In the genomic region with DNA sequence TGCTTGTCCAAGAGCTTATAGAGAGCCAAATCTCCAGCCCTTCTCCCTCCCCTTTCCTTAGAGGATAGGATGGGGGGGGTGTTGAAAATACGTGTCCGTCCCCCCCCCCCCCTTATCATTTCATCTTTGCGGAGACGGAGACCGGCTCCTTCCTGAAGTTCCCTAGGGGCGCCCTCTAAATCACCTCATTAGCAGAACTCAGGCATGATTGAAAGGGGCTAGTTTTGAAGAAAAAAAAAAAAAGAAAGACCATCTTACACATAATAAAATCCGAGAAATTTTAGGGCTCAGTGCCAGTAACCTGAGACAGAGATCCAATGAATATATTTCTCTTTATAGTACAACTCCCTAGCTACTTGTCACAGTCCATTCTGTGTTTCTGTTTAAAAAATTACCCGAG, we compare ENCODE assay signal across 30 mouse cellular contexts.
DNase-seq lines count a peak whose midpoint lies in the region; ATAC-seq lines count a peak whose summit lies in the region.
"Had no signal": no experiment of that assay in that cellular context is flagged by ENCODE, and none has a peak within 500 bp of the region (broad histone marks: within the 10 kb centered on the region; RNA-seq: fewer than 3 reads in every experiment).

No protein-coding gene starts in this region.

- H3K9me3 ChIP-seq in limb, embryonic 11.5 days (ENCODE audit: control insufficient read depth, low read length) = no peaks in the 10 kb centered on the region
- no peaks in the 10 kb centered on the region for H3K9me3 ChIP-seq in limb, embryonic 10.5 days (replicated peaks)
- H3K9me3 ChIP-seq in midbrain, embryonic 14.5 days (ENCODE audit: control insufficient read depth, low read length) = no peaks in the 10 kb centered on the region
- H3K9me3 ChIP-seq in midbrain, embryonic 16.5 days (replicated peaks; ENCODE audit: control insufficient read depth, low read length, poor library complexity, severe bottlenecking) = no peaks in the 10 kb centered on the region
- H3K9me3 ChIP-seq in liver, embryonic 11.5 days (ENCODE audit: control insufficient read depth, low read length) = no peaks in the 10 kb centered on the region
- H3K9me3 ChIP-seq: embryonic facial prominence, embryonic 13.5 days; hindbrain, embryonic 10.5 days; midbrain, embryonic 12.5 days; neural tube, embryonic 15.5 days; stomach, embryonic 15.5 days had no signal

- H3K27ac ChIP-seq in limb, embryonic 11.5 days (replicated peaks; ENCODE audit: low read depth, low read length) = no peak overlapping the region
- H3K27ac ChIP-seq in limb, embryonic 10.5 days = no peak overlapping the region
- no peak overlapping the region for H3K27ac ChIP-seq in midbrain, embryonic 14.5 days (replicated peaks; ENCODE audit: low read depth, low read length)
- H3K27ac ChIP-seq in midbrain, embryonic 16.5 days (ENCODE audit: low read length) = no peak overlapping the region
- H3K27ac ChIP-seq in liver, embryonic 11.5 days (ENCODE audit: low read depth, low read length) = no peak overlapping the region
- H3K27ac ChIP-seq: embryonic facial prominence, embryonic 13.5 days; hindbrain, embryonic 10.5 days; liver, embryonic 14.5 days; midbrain, embryonic 12.5 days; neural tube, embryonic 15.5 days; stomach, embryonic 15.5 days had no signal

- H3K4me3 ChIP-seq in limb, embryonic 11.5 days (ENCODE audit: low read depth, low read length) = no peak overlapping the region
- no peak overlapping the region for H3K4me3 ChIP-seq in limb, embryonic 10.5 days
- H3K4me3 ChIP-seq in midbrain, embryonic 14.5 days (replicated peaks; ENCODE audit: low read depth, low read length) = no peak overlapping the region
- no peak overlapping the region for H3K4me3 ChIP-seq in midbrain, embryonic 16.5 days (ENCODE audit: low read depth, low read length)
- H3K4me3 ChIP-seq in liver, embryonic 11.5 days (ENCODE audit: low read depth, low read length) = no peak overlapping the region
- H3K4me3 ChIP-seq: embryonic facial prominence, embryonic 13.5 days; erythroblast, embryonic 14.5 days; hindbrain, embryonic 10.5 days; midbrain, embryonic 12.5 days; neural tube, embryonic 15.5 days; stomach, embryonic 15.5 days had no signal

- no peak overlapping the region for H3K4me2 ChIP-seq in limb, embryonic 11.5 days (ENCODE audit: low read depth, severe bottlenecking)
- no peak overlapping the region for H3K4me2 ChIP-seq in midbrain, embryonic 14.5 days (ENCODE audit: low read length)
- H3K4me2 ChIP-seq in midbrain, embryonic 16.5 days (ENCODE audit: low read length) = no peak overlapping the region
- H3K4me2 ChIP-seq in liver, embryonic 11.5 days = no peak overlapping the region
- H3K4me2 ChIP-seq: embryonic facial prominence, embryonic 13.5 days; midbrain, embryonic 12.5 days; neural tube, embryonic 15.5 days; stomach, embryonic 15.5 days had no signal

- DNase-seq in embryo, embryonic 11 days = peak; percentile 26
- DNase-seq in embryo, embryonic 9.5 days (ENCODE audit: extremely low spot score) = no peak
- DNase-seq in limb, embryonic 11.5 days (ENCODE audit: low spot score) = no peak
- no peak for DNase-seq in limb, embryonic 10.5 days (ENCODE audit: low spot score)
- DNase-seq in midbrain, embryonic 14.5 days = peak; percentile 28
- DNase-seq in mesoderm, embryonic 11.5 days (ENCODE audit: low read depth, low spot score) = peak; percentile 30
- no peak for DNase-seq in liver, embryonic 11.5 days (ENCODE audit: low spot score)
- DNase-seq: adrenal gland, adult 2 months; adrenal gland, postnatal 36 days; cerebellum, adult 2 months; cerebellum, postnatal 14 days; gastrocnemius, postnatal 10 days; heart, postnatal 14 days; kidney, adult 18-20 months; layer of hippocampus, postnatal 36 days; left cerebral cortex, postnatal 4 days; retina, postnatal 1 day; right cerebral cortex, postnatal 25 days had no signal

- no peaks in the 10 kb centered on the region for H3K4me1 ChIP-seq in limb, embryonic 11.5 days (ENCODE audit: control insufficient read depth, insufficient read depth, low read length)
- peaks cover 8% of the 10 kb centered on the region for H3K4me1 ChIP-seq in limb, embryonic 10.5 days
- no peaks in the 10 kb centered on the region for H3K4me1 ChIP-seq in midbrain, embryonic 14.5 days (ENCODE audit: control insufficient read depth, insufficient read depth, low read length)
- no peaks in the 10 kb centered on the region for H3K4me1 ChIP-seq in midbrain, embryonic 16.5 days (ENCODE audit: control insufficient read depth, insufficient read depth, low read length)
- no peaks in the 10 kb centered on the region for H3K4me1 ChIP-seq in liver, embryonic 11.5 days (replicated peaks; ENCODE audit: control insufficient read depth, insufficient read depth, low read length)
- H3K4me1 ChIP-seq: embryonic facial prominence, embryonic 13.5 days; hindbrain, embryonic 10.5 days; midbrain, embryonic 12.5 days; neural tube, embryonic 15.5 days; stomach, embryonic 15.5 days had no signal

- WGBS in limb, embryonic 11.5 days = 28% methylated on average over 8 of the region's 8 CpGs
- WGBS in limb, embryonic 10.5 days = 50% methylated on average over 8 of the region's 8 CpGs
- WGBS in midbrain, embryonic 14.5 days = 49% methylated on average over 8 of the region's 8 CpGs
- 35% methylated on average over 7 of the region's 8 CpGs for WGBS in midbrain, embryonic 16.5 days
- 72% methylated on average over 8 of the region's 8 CpGs for WGBS in liver, embryonic 11.5 days

- H3K27me3 ChIP-seq in limb, embryonic 11.5 days (ENCODE audit: control insufficient read depth, insufficient read depth, low read length) = no peaks in the 10 kb centered on the region
- H3K27me3 ChIP-seq in limb, embryonic 10.5 days (ENCODE audit: low read depth, poor library complexity, severe bottlenecking) = no peaks in the 10 kb centered on the region
- H3K27me3 ChIP-seq in midbrain, embryonic 14.5 days (ENCODE audit: control insufficient read depth, insufficient read depth, low read length) = no peaks in the 10 kb centered on the region
- no peaks in the 10 kb centered on the region for H3K27me3 ChIP-seq in midbrain, embryonic 16.5 days (ENCODE audit: control insufficient read depth, insufficient read depth, low read depth, low read length)
- no peaks in the 10 kb centered on the region for H3K27me3 ChIP-seq in liver, embryonic 11.5 days (replicated peaks; ENCODE audit: control insufficient read depth, insufficient read depth, low read length)
- H3K27me3 ChIP-seq: CH12.LX; embryonic facial prominence, embryonic 13.5 days; midbrain, embryonic 12.5 days; neural tube, embryonic 15.5 days; stomach, embryonic 15.5 days had no signal

- no peaks in the 10 kb centered on the region for H3K36me3 ChIP-seq in limb, embryonic 11.5 days (ENCODE audit: control insufficient read depth, insufficient read depth, low read length)
- H3K36me3 ChIP-seq in limb, embryonic 10.5 days = no peaks in the 10 kb centered on the region
- no peaks in the 10 kb centered on the region for H3K36me3 ChIP-seq in midbrain, embryonic 14.5 days (ENCODE audit: control insufficient read depth, insufficient read depth, low read length)
- H3K36me3 ChIP-seq in midbrain, embryonic 16.5 days (ENCODE audit: control insufficient read depth, insufficient read depth, low read length) = no peaks in the 10 kb centered on the region
- H3K36me3 ChIP-seq in liver, embryonic 11.5 days (ENCODE audit: control insufficient read depth, insufficient read depth, low read length) = no peaks in the 10 kb centered on the region
- H3K36me3 ChIP-seq: embryonic facial prominence, embryonic 13.5 days; hindbrain, embryonic 10.5 days; midbrain, embryonic 12.5 days; neural tube, embryonic 15.5 days; stomach, embryonic 15.5 days had no signal

- peak; percentile 66; the same call in 1 of the 2 replicates for ATAC-seq in limb, embryonic 11.5 days (ENCODE audit: insufficient number of reproducible peaks, low FRiP score, low TSS enrichment, low read depth)
- ATAC-seq in midbrain, embryonic 14.5 days (ENCODE audit: low FRiP score, low TSS enrichment) = no peak; the same call in 1 of the 2 replicates
- no peak for ATAC-seq in midbrain, embryonic 16.5 days
- ATAC-seq in liver, embryonic 11.5 days (replicated peaks; ENCODE audit: low FRiP score) = no peak
- ATAC-seq: activated CD4-positive, CD25-positive, alpha-beta regulatory T cell, adult 4 months; forebrain, embryonic 16.5 days; hindbrain, embryonic 16.5 days had no signal

- no peak overlapping the region for H3K9ac ChIP-seq in limb, embryonic 11.5 days (ENCODE audit: low read length)
- H3K9ac ChIP-seq in midbrain, embryonic 14.5 days (replicated peaks; ENCODE audit: low read length) = no peak overlapping the region
- no peak overlapping the region for H3K9ac ChIP-seq in midbrain, embryonic 16.5 days (ENCODE audit: low read depth, low read length)
- no peak overlapping the region for H3K9ac ChIP-seq in liver, embryonic 11.5 days (ENCODE audit: low read depth, low read length)
- H3K9ac ChIP-seq: embryonic facial prominence, embryonic 13.5 days; liver, embryonic 14.5 days; midbrain, embryonic 12.5 days; neural tube, embryonic 15.5 days; stomach, embryonic 15.5 days had no signal

Comparison
In these comparisons a context has a peak if more than half of its experiments do, and no peak if none do; other contexts are left out.
1. DNase-seq: peak in embryo, embryonic 11 days (single experiment), midbrain, embryonic 14.5 days (single experiment) and mesoderm, embryonic 11.5 days (single experiment); none in embryo, embryonic 9.5 days (single experiment), limb, embryonic 11.5 days (single experiment), limb, embryonic 10.5 days (single experiment) and liver, embryonic 11.5 days (single experiment).